Mouse (Mus musculus): ENCODE measurements around the gene Lpp. TPM values are rescaled to one million over a fixed set of nuclear protein-coding genes. Genes with fewer than 3 reads are reported as not detected.

The Lpp gene
- polyA plus RNA-seq, 1 experiment: 6.2 TPM

DNA sequence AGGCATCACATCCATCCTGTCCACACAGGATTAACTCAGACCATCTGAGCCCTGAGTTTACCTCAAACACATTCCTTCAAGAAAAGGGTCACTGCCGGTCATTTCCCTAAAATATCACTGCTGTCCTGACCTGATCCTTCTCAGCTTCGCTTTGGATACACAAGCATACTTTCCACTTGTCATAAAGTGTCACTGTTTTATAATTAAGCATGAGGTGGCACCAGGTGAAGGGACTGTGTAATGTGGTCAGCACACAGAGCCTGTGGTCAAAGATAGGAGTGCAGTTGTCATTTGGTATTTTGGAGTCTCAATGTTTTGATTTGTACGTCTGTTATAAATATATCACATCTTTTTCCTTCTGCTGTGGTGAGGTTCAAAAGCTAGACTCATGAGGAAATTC is 395.7 kb downstream of the Lpp start:
- H3K4me3 ChIP-seq (replicated peaks; ENCODE audit: control insufficient read depth, low read depth, low read length): no peak overlapping the region
- no peak for TF ChIP-seq POLR2A (IDR thresholded peaks at IDR 0.05; ENCODE audit: borderline replicate concordance, control insufficient read depth, low read depth, low read length)
- H3K27ac ChIP-seq (ENCODE audit: control insufficient read depth, insufficient read depth, low read depth, low read length, poor library complexity): no peak overlapping the region
- H3K4me1 ChIP-seq (ENCODE audit: control insufficient read depth, insufficient read depth, low read length): no peaks in the 10 kb centered on the region
- 84% methylated on average over 3 of the region's 3 CpGs for WGBS

DNA sequence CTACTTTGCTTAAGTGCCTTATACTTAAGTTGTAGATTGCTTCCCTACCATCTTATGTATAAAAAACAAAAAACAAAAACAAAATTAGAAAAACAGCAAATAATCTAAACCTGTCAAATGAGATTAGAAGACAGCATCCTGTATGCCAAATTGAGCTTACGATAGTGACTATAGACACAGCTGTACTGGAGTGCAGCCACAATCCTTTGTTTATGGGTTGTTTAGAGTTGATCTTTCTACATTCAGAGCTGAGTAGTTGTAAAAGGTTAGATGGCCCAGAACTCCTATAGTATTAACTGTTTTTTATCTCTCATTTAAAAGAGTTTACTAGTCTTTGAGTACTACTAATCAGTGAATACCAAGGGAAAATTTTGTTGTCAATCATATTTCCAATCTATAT is 398.1 kb downstream of the Lpp start:
- no peak for TF ChIP-seq POLR2A (IDR thresholded peaks at IDR 0.05; ENCODE audit: borderline replicate concordance, control insufficient read depth, low read depth, low read length)
- WGBS: 95% methylated on average over 1 of the region's 1 CpGs
- Histone ChIP-seq H3K4me3 (replicated peaks; ENCODE audit: control insufficient read depth, low read depth, low read length) (no peak overlapping the region), H3K27ac (ENCODE audit: control insufficient read depth, insufficient read depth, low read depth, low read length, poor library complexity) (no peak overlapping the region), H3K4me1 (ENCODE audit: control insufficient read depth, insufficient read depth, low read length) (no peaks in the 10 kb centered on the region)

DNA sequence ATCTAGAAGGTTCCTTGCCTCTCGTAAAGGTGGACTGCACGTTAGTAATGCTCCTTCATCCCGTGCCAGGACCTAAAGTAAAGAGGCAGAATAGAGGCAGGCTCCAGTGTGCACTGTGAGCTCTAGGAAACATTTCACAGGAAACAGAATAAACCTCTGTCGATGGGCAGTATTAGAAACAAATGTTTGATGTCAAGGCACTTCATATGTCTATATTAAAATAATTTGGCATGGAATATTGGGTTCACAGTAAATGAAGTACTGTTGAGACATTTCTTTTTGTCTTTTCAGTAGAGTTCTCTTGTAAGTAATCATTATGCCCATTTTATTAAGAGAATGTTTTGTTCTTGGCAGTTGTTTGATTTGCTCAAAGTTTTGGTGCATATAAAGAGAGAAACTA is 398.7 kb downstream of the Lpp start:
- WGBS: 87% methylated on average over 4 of the region's 4 CpGs
- Histone ChIP-seq H3K4me1 (ENCODE audit: control insufficient read depth, insufficient read depth, low read length) (no peaks in the 10 kb centered on the region), H3K27ac (ENCODE audit: control insufficient read depth, insufficient read depth, low read depth, low read length, poor library complexity) (no peak overlapping the region), H3K4me3 (replicated peaks; ENCODE audit: control insufficient read depth, low read depth, low read length) (no peak overlapping the region)
- TF ChIP-seq POLR2A (IDR thresholded peaks at IDR 0.05; ENCODE audit: borderline replicate concordance, control insufficient read depth, low read depth, low read length) (no peak), CTCF (IDR thresholded peaks at IDR 0.05; ENCODE audit: control insufficient read depth, insufficient read depth, low read length) (no peak)

DNA sequence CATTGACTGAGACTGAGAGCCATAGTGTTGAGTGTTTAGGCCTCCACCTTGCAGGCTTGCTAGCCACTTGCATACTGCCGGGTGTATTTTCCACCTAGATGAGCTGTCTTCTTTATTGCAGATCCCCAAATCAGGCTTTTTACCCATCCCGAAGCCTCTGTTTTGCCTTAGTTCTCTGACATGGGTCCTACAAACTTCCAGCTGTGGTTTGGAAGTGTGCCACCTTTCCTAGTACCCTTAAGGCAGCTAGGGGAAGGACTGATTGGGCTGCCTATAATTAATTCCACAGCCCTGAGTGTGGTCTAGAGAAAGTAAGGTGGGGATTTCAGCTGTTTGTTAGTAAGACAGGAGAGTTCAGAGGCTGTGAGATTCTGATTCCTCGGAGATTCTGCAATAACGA is 399.5 kb downstream of the Lpp start:
- H3K27ac ChIP-seq (ENCODE audit: control insufficient read depth, insufficient read depth, low read depth, low read length, poor library complexity): no peak overlapping the region
- H3K4me1 ChIP-seq (ENCODE audit: control insufficient read depth, insufficient read depth, low read length): no peaks in the 10 kb centered on the region
- TF ChIP-seq CTCF (IDR thresholded peaks at IDR 0.05; ENCODE audit: control insufficient read depth, insufficient read depth, low read length) (no peak), POLR2A (IDR thresholded peaks at IDR 0.05; ENCODE audit: borderline replicate concordance, control insufficient read depth, low read depth, low read length) (no peak)
- 81% methylated on average over 4 of the region's 4 CpGs for WGBS
- H3K4me3 ChIP-seq (replicated peaks; ENCODE audit: control insufficient read depth, low read depth, low read length): no peak overlapping the region

DNA sequence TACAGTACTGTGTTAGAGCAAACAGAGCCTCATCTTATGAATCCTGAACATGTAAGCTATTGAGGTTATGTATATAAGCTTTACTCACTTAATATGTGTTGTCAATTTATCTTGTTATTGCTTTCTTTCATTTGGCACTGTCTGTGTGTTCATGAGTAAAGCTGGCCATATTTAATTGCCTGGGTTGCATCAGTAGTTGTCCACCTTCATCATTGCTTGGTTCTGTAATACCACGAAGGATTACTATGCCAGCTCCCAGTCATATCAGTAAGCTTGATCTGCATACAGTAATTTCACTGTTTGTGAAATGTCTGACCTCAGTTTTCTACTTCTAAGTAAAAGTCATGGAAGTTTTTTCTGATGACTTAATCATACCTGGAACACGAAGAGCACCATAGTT is 401.4 kb downstream of the Lpp start:
- H3K4me3 ChIP-seq (replicated peaks; ENCODE audit: control insufficient read depth, low read depth, low read length): no peak overlapping the region
- TF ChIP-seq CTCF (IDR thresholded peaks at IDR 0.05; ENCODE audit: control insufficient read depth, insufficient read depth, low read length): no peak
- WGBS: 68% methylated on average over 2 of the region's 2 CpGs

DNA sequence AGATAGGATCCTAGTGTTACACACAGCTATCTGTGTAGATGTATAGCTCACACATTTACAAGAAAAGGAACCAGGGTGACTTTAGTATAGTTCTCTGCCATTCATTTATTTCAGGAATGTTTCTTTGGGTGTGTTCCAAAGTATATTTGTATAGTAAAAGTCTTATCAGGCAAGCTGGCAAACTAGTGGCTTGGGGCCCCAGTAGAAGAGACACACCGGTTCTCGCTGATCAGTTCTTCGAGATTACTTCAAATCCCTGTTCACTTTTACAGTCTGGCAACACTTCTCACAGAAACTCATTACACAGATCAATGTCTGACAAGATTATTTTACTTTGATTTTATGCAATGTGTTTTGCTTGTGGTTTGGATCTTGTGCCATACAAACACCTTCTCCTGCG is 408.0 kb downstream of the Lpp start:
- no peaks in the 10 kb centered on the region for H3K4me1 ChIP-seq (ENCODE audit: control insufficient read depth, insufficient read depth, low read length)
- TF ChIP-seq CTCF (IDR thresholded peaks at IDR 0.05; ENCODE audit: control insufficient read depth, insufficient read depth, low read length): no peak
- TF ChIP-seq POLR2A (IDR thresholded peaks at IDR 0.05; ENCODE audit: borderline replicate concordance, control insufficient read depth, low read depth, low read length): no peak
- 78% methylated on average over 4 of the region's 4 CpGs for WGBS
- no peak overlapping the region for H3K4me3 ChIP-seq (replicated peaks; ENCODE audit: control insufficient read depth, low read depth, low read length)
- no peak overlapping the region for H3K27ac ChIP-seq (ENCODE audit: control insufficient read depth, insufficient read depth, low read depth, low read length, poor library complexity)

More for the DNA sequence above, 401.4 kb downstream of the Lpp start:
- H3K4me1 ChIP-seq (ENCODE audit: control insufficient read depth, insufficient read depth, low read length): no peaks in the 10 kb centered on the region
- H3K27ac ChIP-seq (ENCODE audit: control insufficient read depth, insufficient read depth, low read depth, low read length, poor library complexity): no peak overlapping the region

DNA sequence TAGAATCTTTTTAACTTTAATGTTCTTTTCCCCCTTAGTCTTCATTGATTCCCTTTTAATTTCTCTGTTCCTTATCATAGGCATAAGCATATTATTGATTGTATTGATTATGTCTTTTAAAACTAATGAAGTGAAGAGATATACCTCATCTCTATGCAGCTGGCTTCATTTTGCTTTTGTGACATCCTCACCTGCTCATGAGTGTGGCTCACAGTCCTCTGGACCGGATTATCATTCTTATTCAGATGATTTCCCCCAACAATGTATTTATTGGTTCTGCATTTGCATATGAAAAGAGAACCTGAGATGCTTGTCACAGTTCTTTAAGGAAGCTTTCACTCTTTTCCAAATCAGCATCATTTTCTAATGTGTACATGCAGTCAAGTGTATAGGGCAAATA is 408.5 kb downstream of the Lpp start:
- H3K27ac ChIP-seq (ENCODE audit: control insufficient read depth, insufficient read depth, low read depth, low read length, poor library complexity): no peak overlapping the region
- H3K4me1 ChIP-seq (ENCODE audit: control insufficient read depth, insufficient read depth, low read length): no peaks in the 10 kb centered on the region
- TF ChIP-seq CTCF (IDR thresholded peaks at IDR 0.05; ENCODE audit: control insufficient read depth, insufficient read depth, low read length) (no peak), POLR2A (IDR thresholded peaks at IDR 0.05; ENCODE audit: borderline replicate concordance, control insufficient read depth, low read depth, low read length) (no peak)
- no peak overlapping the region for H3K4me3 ChIP-seq (replicated peaks; ENCODE audit: control insufficient read depth, low read depth, low read length)
- 83% methylated on average over 1 of the region's 1 CpGs for WGBS

DNA sequence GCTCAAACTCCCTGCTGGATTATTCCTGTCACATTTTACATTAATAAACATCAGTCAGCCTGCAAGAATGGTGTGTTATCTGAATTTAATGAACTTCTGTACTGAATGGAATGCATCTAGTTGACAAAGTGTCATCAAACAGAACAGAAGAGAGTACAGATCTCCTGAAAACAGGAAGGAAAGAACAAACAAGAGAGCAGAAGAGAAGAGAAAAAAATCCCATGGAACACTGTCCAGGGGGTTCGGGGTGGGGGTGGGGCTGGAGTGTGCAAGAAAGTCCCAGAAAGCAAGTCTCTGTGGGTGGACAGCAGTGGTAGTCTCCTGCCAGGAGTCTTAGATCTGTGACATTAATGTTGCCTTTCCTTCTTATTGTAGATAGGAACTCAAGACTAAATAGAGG is 412.8 kb downstream of the Lpp start:
- Histone ChIP-seq H3K4me1 (ENCODE audit: control insufficient read depth, insufficient read depth, low read length) (no peaks in the 10 kb centered on the region), H3K4me3 (replicated peaks; ENCODE audit: control insufficient read depth, low read depth, low read length) (no peak overlapping the region), H3K27ac (ENCODE audit: control insufficient read depth, insufficient read depth, low read depth, low read length, poor library complexity) (no peak overlapping the region)
- 91% methylated on average over 1 of the region's 1 CpGs for WGBS
- no peak for TF ChIP-seq POLR2A (IDR thresholded peaks at IDR 0.05; ENCODE audit: borderline replicate concordance, control insufficient read depth, low read depth, low read length)
- TF ChIP-seq CTCF (IDR thresholded peaks at IDR 0.05; ENCODE audit: control insufficient read depth, insufficient read depth, low read length): no peak

DNA sequence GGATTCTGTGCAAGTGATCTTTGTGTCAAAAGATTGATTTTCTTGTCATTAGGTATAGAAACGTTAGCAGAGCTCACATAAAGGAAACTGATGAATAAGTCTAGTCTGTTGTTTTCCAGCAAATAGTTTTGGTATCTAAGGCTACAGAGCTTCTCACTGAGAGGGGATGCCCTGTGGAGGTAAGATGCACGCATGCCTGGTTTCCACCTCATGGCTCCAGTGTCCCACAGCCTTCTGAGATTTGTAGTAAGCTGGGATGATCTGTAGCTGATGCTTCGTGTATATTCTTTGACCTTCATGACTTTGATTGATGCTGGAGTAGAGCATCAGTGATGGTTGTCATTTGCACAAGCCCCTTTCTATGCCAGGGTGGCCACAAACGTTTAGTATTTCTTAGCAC is 414.3 kb downstream of the Lpp start:
- TF ChIP-seq POLR2A (IDR thresholded peaks at IDR 0.05; ENCODE audit: borderline replicate concordance, control insufficient read depth, low read depth, low read length) (no peak), CTCF (IDR thresholded peaks at IDR 0.05; ENCODE audit: control insufficient read depth, insufficient read depth, low read length) (no peak)
- WGBS: 65% methylated on average over 4 of the region's 4 CpGs

More for the DNA sequence above, 414.3 kb downstream of the Lpp start:
- Histone ChIP-seq H3K4me3 (replicated peaks; ENCODE audit: control insufficient read depth, low read depth, low read length) (no peak overlapping the region), H3K4me1 (ENCODE audit: control insufficient read depth, insufficient read depth, low read length) (no peaks in the 10 kb centered on the region), H3K27ac (ENCODE audit: control insufficient read depth, insufficient read depth, low read depth, low read length, poor library complexity) (no peak overlapping the region)
